Mouse (Mus musculus): Measurements from ENCODE around the gene Banf2.

The Banf2 gene

GRCm38 (mm10) chr2:144026456-144026855 lies 6.4 kb upstream of the Banf2 start:
- no peak for DNase-seq

DNA sequence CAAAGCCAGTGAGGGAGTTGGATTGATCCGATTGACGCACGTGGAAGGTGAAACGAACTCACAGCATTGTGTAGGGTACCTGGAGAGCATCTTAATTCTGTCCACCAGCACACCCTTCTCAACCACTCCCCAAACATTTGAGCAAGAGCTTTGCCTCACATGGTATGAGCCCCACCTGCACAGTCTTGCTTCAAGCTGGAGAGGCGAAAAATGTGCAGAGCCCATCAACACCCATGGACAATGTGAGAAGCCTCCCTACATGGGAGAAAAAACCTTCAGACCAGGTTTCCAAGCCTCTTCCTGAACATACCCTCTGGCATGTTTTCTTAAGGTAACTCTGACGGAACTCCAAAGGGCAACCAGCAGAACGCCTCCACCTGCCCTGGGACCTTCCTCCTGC lies 2.1 kb upstream of the Banf2 start:
- no peak for DNase-seq

- DNase-seq = peak in 1 of 2 experiments; percentile 5
These were observed 11.9 kb downstream of the Banf2 start for GRCm38 (mm10) chr2:144044726-144045125.

GRCm38 (mm10) chr2:144045756-144046560 lies 13.1 kb downstream of the Banf2 start:
- no peak for DNase-seq

DNA sequence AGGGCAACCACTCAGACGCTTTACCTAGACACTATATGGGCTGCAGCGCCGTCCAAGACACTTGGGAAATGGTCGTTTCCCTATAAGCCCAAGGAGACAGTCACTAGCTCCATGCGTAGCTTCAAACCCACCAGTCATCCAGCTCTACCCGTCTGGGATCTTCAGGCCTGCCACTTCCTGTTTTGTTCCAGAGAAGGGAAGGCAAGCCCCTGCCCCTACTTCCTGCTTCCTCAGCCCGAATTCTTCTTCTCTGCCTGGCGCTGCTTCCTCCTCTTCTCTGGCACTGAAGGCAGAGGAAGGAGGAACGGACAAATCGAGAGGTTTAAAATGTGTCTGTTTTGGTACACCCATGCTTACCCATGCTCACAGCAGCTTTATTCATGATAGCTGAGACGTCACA lies 14.1 kb downstream of the Banf2 start:
- no peak for DNase-seq

DNA sequence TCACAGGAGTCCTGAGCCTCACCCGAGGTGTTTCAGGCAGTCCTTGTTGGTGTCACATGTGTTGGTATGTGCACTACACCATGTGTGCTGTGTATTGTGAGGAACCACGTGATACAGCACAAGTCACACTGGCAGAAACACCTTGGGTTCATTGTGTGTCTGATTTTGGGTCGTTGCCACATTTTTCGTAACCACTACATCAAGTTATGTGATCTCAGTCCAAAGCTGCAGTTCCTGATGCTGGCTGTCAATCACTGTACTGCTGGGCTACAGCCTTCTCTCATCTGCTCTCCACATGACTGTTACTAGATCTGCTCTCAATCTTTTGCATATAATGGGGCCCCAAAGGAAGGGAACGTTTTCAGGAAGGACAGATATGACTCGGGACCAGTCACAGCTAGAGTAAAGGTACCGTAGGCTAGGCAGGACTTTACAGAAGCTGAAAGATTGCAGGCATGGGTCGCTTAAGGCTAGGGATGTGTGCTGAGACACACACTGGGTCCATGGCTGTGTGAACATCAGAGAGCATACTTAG lies 17.4 kb downstream of the Banf2 start:
- DNase-seq = no peak

- DNase-seq = no peak
These were observed 18.0 kb downstream of the Banf2 start for GRCm38 (mm10) chr2:144050861-144051260.

GRCm38 (mm10) chr2:144052410-144053065 lies 19.7 kb downstream of the Banf2 start:
- peak; percentile 31 to 46 for DNase-seq

- DNase-seq = no peak
These were observed 24.9 kb downstream of the Banf2 start for GRCm38 (mm10) chr2:144057735-144058134.

GRCm38 (mm10) chr2:144061701-144062100 lies 28.8 kb downstream of the Banf2 start:
- no peak for DNase-seq

- peak; percentile 18 to 25 for DNase-seq
These were observed 32.6 kb downstream of the Banf2 start for GRCm38 (mm10) chr2:144065499-144065898.

- no peak for DNase-seq
These were observed 36.8 kb downstream of the Banf2 start for GRCm38 (mm10) chr2:144069663-144070062.

- no peak for DNase-seq
These were observed 37.6 kb downstream of the Banf2 start for GRCm38 (mm10) chr2:144070479-144070878.

GRCm38 (mm10) chr2:144072642-144073041 lies 39.8 kb downstream of the Banf2 start:
- no peak for DNase-seq

DNA sequence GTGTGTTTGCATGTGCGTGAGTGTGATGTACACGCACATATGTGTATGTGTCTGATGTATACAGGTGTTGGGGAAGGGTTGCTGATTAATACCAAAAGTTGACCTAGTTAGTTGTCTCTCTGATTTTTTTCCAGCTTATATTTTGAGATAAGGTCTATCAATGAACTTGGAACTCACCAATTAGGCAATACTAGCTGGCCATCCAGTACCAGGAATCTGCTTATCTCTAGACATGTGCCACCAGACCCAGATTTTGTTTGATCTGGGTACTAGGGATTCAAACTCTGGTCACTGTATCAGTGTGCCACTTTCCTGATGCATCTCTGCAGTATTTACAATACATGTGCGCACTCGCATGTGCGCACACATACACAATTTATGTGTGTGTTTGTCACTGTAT lies 41.2 kb downstream of the Banf2 start:
- no peak for DNase-seq

- DNase-seq = no peak
These were observed 43.8 kb downstream of the Banf2 start for GRCm38 (mm10) chr2:144076625-144077024.

- DNase-seq = no peak
These were observed 46.0 kb downstream of the Banf2 start for GRCm38 (mm10) chr2:144078897-144079296.

DNA sequence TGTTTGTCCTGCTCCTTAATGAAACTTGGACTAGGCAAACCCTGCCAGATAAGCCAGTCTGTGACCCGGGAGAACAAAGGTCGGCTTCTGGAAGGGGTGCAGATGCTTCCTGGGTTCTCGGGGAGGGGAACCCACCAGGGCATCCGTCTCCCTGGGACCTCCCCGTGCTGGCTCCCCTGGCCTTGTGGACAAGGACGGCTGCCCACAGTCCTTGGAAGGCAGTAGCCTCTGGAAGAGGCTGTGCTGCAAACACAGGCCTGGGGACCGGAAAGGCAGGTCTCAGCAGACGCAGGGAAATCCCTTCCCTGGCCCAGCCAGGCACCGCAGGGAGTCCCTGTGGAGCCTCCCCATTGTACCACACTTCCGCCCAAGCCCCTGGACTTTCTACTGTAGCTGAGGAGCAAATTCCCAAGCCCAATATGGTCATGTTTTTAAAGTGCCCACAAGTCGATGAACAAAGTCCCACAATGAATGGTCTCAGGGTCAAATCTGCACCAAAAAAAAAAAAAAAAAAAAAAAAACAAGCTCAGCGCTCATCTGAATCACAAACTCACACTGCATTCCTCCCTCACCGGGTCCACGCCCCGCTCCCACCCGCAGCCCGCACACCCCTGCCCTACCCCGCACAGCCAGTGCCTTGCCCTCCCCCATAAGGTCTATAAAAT lies 53.5 kb downstream of the Banf2 start:
- no peak for DNase-seq

DNA sequence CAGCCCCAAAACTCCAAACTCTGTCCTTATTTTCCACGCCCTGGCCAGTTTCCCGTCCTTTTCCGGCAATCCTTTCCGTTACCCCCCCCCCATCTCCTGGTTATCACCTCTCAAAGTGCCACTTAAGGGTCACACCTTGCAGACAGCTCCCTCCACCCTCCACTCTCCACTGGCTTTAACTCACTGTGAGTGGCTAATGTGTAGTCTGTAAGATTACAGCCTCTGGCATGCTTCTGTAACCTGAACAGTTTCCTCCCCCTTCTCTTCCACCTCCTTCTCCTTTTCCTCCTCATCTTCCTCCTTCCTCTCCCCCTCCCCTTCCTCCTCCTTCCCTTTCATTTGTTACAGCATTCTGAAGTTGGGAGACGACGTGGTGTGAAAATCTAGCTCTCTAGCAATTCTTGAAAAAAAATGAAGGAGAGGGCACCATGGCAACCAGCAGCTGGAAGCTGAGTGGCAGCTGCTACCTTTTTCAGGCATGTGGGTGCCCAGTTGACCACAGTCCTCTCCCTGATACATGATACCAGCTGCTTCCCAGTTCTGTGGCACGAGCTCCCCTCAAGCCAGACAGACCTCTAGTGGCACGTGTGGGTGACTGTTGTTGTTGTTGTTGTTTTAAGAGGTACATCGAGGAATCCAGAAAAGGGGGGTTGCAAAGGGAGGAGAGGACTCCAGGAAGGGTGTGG lies 55.2 kb downstream of the Banf2 start:
- DNase-seq = no peak

DNA sequence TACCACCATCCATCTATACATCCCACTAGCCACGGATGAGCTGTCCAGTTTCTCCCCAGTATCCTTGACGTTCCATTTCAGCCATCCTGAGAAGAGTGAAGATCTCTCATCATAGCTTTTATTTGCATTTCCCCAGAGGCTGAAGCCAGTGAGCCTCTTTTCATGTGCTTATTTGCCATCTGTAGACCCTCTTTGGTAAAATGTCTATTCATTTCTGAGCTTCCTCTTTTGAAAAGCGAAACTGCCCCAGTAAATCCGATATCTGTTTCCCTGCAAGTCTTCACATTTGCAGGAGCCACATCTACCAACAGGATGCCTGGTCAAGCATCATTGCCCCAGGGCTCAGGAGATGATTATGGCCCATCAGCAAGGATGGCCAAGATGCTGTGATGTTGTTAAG lies 59.9 kb downstream of the Banf2 start:
- DNase-seq = no peak

GRCm38 (mm10) chr2:144094721-144095120 lies 61.9 kb downstream of the Banf2 start:
- DNase-seq = no peak

DNA sequence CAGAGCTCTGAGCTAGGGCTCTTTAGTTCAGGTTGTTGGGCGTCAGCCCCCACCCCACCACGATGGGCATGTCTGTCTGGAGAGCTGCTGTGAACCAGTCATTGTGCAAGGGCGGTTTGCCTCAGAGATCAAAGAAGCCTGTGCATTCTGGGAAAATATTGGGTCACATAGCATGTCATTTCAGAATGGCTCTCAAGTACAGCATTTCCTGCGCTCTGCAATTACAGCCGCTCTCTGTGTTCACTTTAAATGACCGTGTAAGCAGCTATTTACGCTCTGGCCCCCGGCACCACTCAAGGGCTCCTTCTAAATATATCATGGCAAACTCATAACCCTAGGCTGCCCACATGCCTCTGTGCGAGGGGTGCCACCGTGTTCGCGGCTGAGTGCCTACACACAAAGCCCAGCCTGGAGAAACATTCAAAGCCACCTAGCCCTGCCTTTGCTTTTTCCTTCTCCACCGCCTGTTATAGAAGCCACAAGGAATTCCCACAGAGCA lies 68.7 kb downstream of the Banf2 start:
- DNase-seq = no peak

- no peak for DNase-seq
These were observed 74.5 kb downstream of the Banf2 start for GRCm38 (mm10) chr2:144107374-144107773.

Measured in cerebellum, adult 18-20 months (tissue).